Mouse (Mus musculus): ENCODE results near the gene Ccl22. TPM values are rescaled to one million over a fixed set of nuclear protein-coding genes. Genes with fewer than 3 reads are reported as not detected.

The Ccl22 gene
- not detected in 2 replicates for polyA plus RNA-seq (2014; fragmentation: Nextera tagmentation; extraction: Ambion mirVana)

- Histone ChIP-seq H3K4me1 (replicated peaks; ENCODE audit: control insufficient read depth, insufficient read depth, low read length) (no peaks in the 10 kb centered on the region), H3K36me3 (ENCODE audit: control insufficient read depth, insufficient read depth, low read length) (no peaks in the 10 kb centered on the region), H3K9ac (ENCODE audit: low read length) (no peak within 1 kb of the TSS), H3K4me2 (ENCODE audit: low read depth, low read length, severe bottlenecking) (no peak within 1 kb of the TSS), H3K27me3 (ENCODE audit: control insufficient read depth, insufficient read depth, low read length) (no peaks in the 10 kb centered on the region), H3K4me3 (ENCODE audit: low read depth, low read length) (no peak within 1 kb of the TSS), H3K9me3 (ENCODE audit: control insufficient read depth, low read length) (no peaks in the 10 kb centered on the region), H3K27ac (ENCODE audit: low read depth, low read length) (no peak within 1 kb of the TSS)
- ATAC-seq (replicated peaks; ENCODE audit: low FRiP score): no peak
- WGBS: 92% methylated on average over 7 of the region's 7 CpGs
- DNase-seq (ENCODE audit: low spot score): no peak
Observed at GRCm38 (mm10) chr8:94745476-94746184, at the start of gene Ccl22. Ccl22 (plus strand) TSS chr8:94745590.

- Histone ChIP-seq H3K4me1 (replicated peaks; ENCODE audit: control insufficient read depth, insufficient read depth, low read length) (peaks cover 11% of the 10 kb centered on the region; the same call in 1 of the 2 replicates), H3K36me3 (ENCODE audit: control insufficient read depth, insufficient read depth, low read length) (no peaks in the 10 kb centered on the region), H3K9me3 (ENCODE audit: control insufficient read depth, low read length) (no peaks in the 10 kb centered on the region), H3K4me3 (ENCODE audit: low read depth, low read length) (peak within 1 kb of the TSS; percentile 41), H3K9ac (ENCODE audit: low read length) (peak within 1 kb of the TSS; percentile 23; the same call in 1 of the 2 replicates), H3K27ac (ENCODE audit: low read depth, low read length) (no peak within 1 kb of the TSS), H3K27me3 (ENCODE audit: control insufficient read depth, insufficient read depth, low read length) (peaks cover 41% of the 10 kb centered on the region), H3K4me2 (ENCODE audit: low read depth, low read length, severe bottlenecking) (peak within 1 kb of the TSS; percentile 75)
- DNase-seq (ENCODE audit: low spot score): peak; percentile 71
- under 1% methylated on average over 41 of the region's 41 CpGs for WGBS
- ATAC-seq (replicated peaks; ENCODE audit: low FRiP score): peak; percentile 60
Observed at GRCm38 (mm10) chr8:94695994-94696384, 49.4 kb upstream of the Ccl22 start, which contains the start of gene Pllp. Pllp (minus strand) TSS chr8:94696278.

- WGBS: 52% methylated on average over 3 of the region's 3 CpGs
- H3K9ac ChIP-seq (ENCODE audit: low read length): no peak overlapping the region
- ATAC-seq (replicated peaks; ENCODE audit: low FRiP score): no peak
- DNase-seq (ENCODE audit: low spot score): no peak
- no peak overlapping the region; the same call in 1 of the 2 replicates for H3K4me2 ChIP-seq (ENCODE audit: low read depth, low read length, severe bottlenecking)
- no peaks in the 10 kb centered on the region for H3K9me3 ChIP-seq (ENCODE audit: control insufficient read depth, low read length)
- H3K27ac ChIP-seq (ENCODE audit: low read depth, low read length): no peak overlapping the region
- H3K36me3 ChIP-seq (ENCODE audit: control insufficient read depth, insufficient read depth, low read length): no peaks in the 10 kb centered on the region
- H3K4me3 ChIP-seq (ENCODE audit: low read depth, low read length): peak overlapping the region; percentile 41; the same call in 1 of the 2 replicates
- peaks cover 11% of the 10 kb centered on the region; the same call in 1 of the 2 replicates for H3K4me1 ChIP-seq (replicated peaks; ENCODE audit: control insufficient read depth, insufficient read depth, low read length)
- H3K27me3 ChIP-seq (ENCODE audit: control insufficient read depth, insufficient read depth, low read length): peaks cover 41% of the 10 kb centered on the region
Observed at GRCm38 (mm10) chr8:94696566-94696965, 48.8 kb upstream of the Ccl22 start.

- no peak overlapping the region for H3K9ac ChIP-seq (ENCODE audit: low read length)
- no peaks in the 10 kb centered on the region for H3K36me3 ChIP-seq (ENCODE audit: control insufficient read depth, insufficient read depth, low read length)
- WGBS: 68% methylated on average over 6 of the region's 6 CpGs
- H3K4me1 ChIP-seq (replicated peaks; ENCODE audit: control insufficient read depth, insufficient read depth, low read length): peaks cover 11% of the 10 kb centered on the region; the same call in 1 of the 2 replicates
- H3K9me3 ChIP-seq (ENCODE audit: control insufficient read depth, low read length): no peaks in the 10 kb centered on the region
- no peak for ATAC-seq (replicated peaks; ENCODE audit: low FRiP score)
- peaks cover 41% of the 10 kb centered on the region for H3K27me3 ChIP-seq (ENCODE audit: control insufficient read depth, insufficient read depth, low read length)
- H3K4me3 ChIP-seq (ENCODE audit: low read depth, low read length): no peak overlapping the region
- peak; percentile 47 for DNase-seq (ENCODE audit: low spot score)
- H3K4me2 ChIP-seq (ENCODE audit: low read depth, low read length, severe bottlenecking): no peak overlapping the region
- no peak overlapping the region for H3K27ac ChIP-seq (ENCODE audit: low read depth, low read length)
Observed at GRCm38 (mm10) chr8:94697956-94698355, 47.4 kb upstream of the Ccl22 start.

- WGBS: 67% methylated on average over 16 of the region's 16 CpGs
- no peak overlapping the region for H3K27ac ChIP-seq (ENCODE audit: low read depth, low read length)
- no peak overlapping the region for H3K9ac ChIP-seq (ENCODE audit: low read length)
- no peaks in the 10 kb centered on the region for H3K36me3 ChIP-seq (ENCODE audit: control insufficient read depth, insufficient read depth, low read length)
- peaks cover 11% of the 10 kb centered on the region; the same call in 1 of the 2 replicates for H3K4me1 ChIP-seq (replicated peaks; ENCODE audit: control insufficient read depth, insufficient read depth, low read length)
- no peak overlapping the region for H3K4me3 ChIP-seq (ENCODE audit: low read depth, low read length)
- no peak overlapping the region for H3K4me2 ChIP-seq (ENCODE audit: low read depth, low read length, severe bottlenecking)
- H3K27me3 ChIP-seq (ENCODE audit: control insufficient read depth, insufficient read depth, low read length): peaks cover 31% of the 10 kb centered on the region
- DNase-seq (ENCODE audit: low spot score) (peak; percentile 40), ATAC-seq (replicated peaks; ENCODE audit: low FRiP score) (no peak)
- no peaks in the 10 kb centered on the region for H3K9me3 ChIP-seq (ENCODE audit: control insufficient read depth, low read length)
Observed at GRCm38 (mm10) chr8:94699366-94699765, 46.0 kb upstream of the Ccl22 start.

- WGBS: 88% methylated on average over 4 of the region's 4 CpGs
- no peak overlapping the region for H3K27ac ChIP-seq (ENCODE audit: low read depth, low read length)
- DNase-seq (ENCODE audit: low spot score) (peak; percentile 35), ATAC-seq (replicated peaks; ENCODE audit: low FRiP score) (no peak)
- no peak overlapping the region for H3K4me2 ChIP-seq (ENCODE audit: low read depth, low read length, severe bottlenecking)
- H3K9ac ChIP-seq (ENCODE audit: low read length): no peak overlapping the region
- no peaks in the 10 kb centered on the region for H3K36me3 ChIP-seq (ENCODE audit: control insufficient read depth, insufficient read depth, low read length)
- H3K27me3 ChIP-seq (ENCODE audit: control insufficient read depth, insufficient read depth, low read length): peaks cover 20% of the 10 kb centered on the region
- H3K9me3 ChIP-seq (ENCODE audit: control insufficient read depth, low read length): no peaks in the 10 kb centered on the region
- H3K4me3 ChIP-seq (ENCODE audit: low read depth, low read length): no peak overlapping the region
- H3K4me1 ChIP-seq (replicated peaks; ENCODE audit: control insufficient read depth, insufficient read depth, low read length): peaks cover 7% of the 10 kb centered on the region; the same call in 1 of the 2 replicates
Observed at GRCm38 (mm10) chr8:94700421-94700935, 44.9 kb upstream of the Ccl22 start.

GRCm38 (mm10) chr8:94702156-94702555 lies 43.2 kb upstream of the Ccl22 start:
- Histone ChIP-seq H3K27ac (ENCODE audit: low read depth, low read length) (no peak overlapping the region), H3K9ac (ENCODE audit: low read length) (no peak overlapping the region), H3K9me3 (ENCODE audit: control insufficient read depth, low read length) (no peaks in the 10 kb centered on the region), H3K4me1 (replicated peaks; ENCODE audit: control insufficient read depth, insufficient read depth, low read length) (no peaks in the 10 kb centered on the region), H3K36me3 (ENCODE audit: control insufficient read depth, insufficient read depth, low read length) (no peaks in the 10 kb centered on the region), H3K27me3 (ENCODE audit: control insufficient read depth, insufficient read depth, low read length) (peaks cover 4% of the 10 kb centered on the region; the same call in 1 of the 2 replicates), H3K4me2 (ENCODE audit: low read depth, low read length, severe bottlenecking) (peak overlapping the region; percentile 57; the same call in 1 of the 2 replicates), H3K4me3 (ENCODE audit: low read depth, low read length) (peak overlapping the region; percentile 48; the same call in 1 of the 2 replicates)
- ATAC-seq (replicated peaks; ENCODE audit: low FRiP score) (no peak), DNase-seq (ENCODE audit: low spot score) (no peak)
- 72% methylated on average over 3 of the region's 3 CpGs for WGBS

- peak overlapping the region; percentile 52 for H3K9ac ChIP-seq (ENCODE audit: low read length)
- H3K9me3 ChIP-seq (ENCODE audit: control insufficient read depth, low read length): no peaks in the 10 kb centered on the region
- H3K27ac ChIP-seq (ENCODE audit: low read depth, low read length): 0 out of 2 replicates have a peak overlapping the region, but pooled peaks have one; percentile 3
- H3K27me3 ChIP-seq (ENCODE audit: control insufficient read depth, insufficient read depth, low read length): no peaks in the 10 kb centered on the region
- no peaks in the 10 kb centered on the region for H3K4me1 ChIP-seq (replicated peaks; ENCODE audit: control insufficient read depth, insufficient read depth, low read length)
- H3K4me2 ChIP-seq (ENCODE audit: low read depth, low read length, severe bottlenecking): peak overlapping the region; percentile 57
- H3K36me3 ChIP-seq (ENCODE audit: control insufficient read depth, insufficient read depth, low read length): no peaks in the 10 kb centered on the region
- ATAC-seq (replicated peaks; ENCODE audit: low FRiP score) (peak; percentile 90), DNase-seq (ENCODE audit: low spot score) (peak; percentile 90)
- WGBS: 1% methylated on average over 35 of the region's 35 CpGs
- H3K4me3 ChIP-seq (ENCODE audit: low read depth, low read length): peak overlapping the region; percentile 48
Observed at GRCm38 (mm10) chr8:94702844-94703813, 42.3 kb upstream of the Ccl22 start.

Data from forebrain, embryonic 11.5 days (tissue).